Mouse (Mus musculus): ENCODE data around the gene Atg16l2. TPM values are rescaled to one million over a fixed set of nuclear protein-coding genes. Genes with fewer than 3 reads are reported as not detected.

Atg16l2 gene
- total RNA-seq, 2 experiments from 2014 or later = 5.9 to 8.4 TPM

- ATAC-seq (replicated peaks; ENCODE audit: low FRiP score, poor library complexity, severe bottlenecking) = no peak
Measured at GRCm38 (mm10) chr7:101296252-101297022, 5.6 kb downstream of the Atg16l2 start.

- ATAC-seq (replicated peaks; ENCODE audit: low FRiP score, poor library complexity, severe bottlenecking) = no peak
Measured at GRCm38 (mm10) chr7:101295438-101295837, 6.6 kb downstream of the Atg16l2 start.

GRCm38 (mm10) chr7:101293611-101294010 lies 8.4 kb downstream of the Atg16l2 start:
- no peak for ATAC-seq (replicated peaks; ENCODE audit: low FRiP score, poor library complexity, severe bottlenecking)

- no peak for ATAC-seq (replicated peaks; ENCODE audit: low FRiP score, poor library complexity, severe bottlenecking)
Measured at GRCm38 (mm10) chr7:101293138-101293537, 8.9 kb downstream of the Atg16l2 start.

- no peak for ATAC-seq (replicated peaks; ENCODE audit: low FRiP score, poor library complexity, severe bottlenecking)
Measured at GRCm38 (mm10) chr7:101292696-101293095, 9.4 kb downstream of the Atg16l2 start.

GRCm38 (mm10) chr7:101292086-101292485 lies 10.0 kb downstream of the Atg16l2 start:
- ATAC-seq (replicated peaks; ENCODE audit: low FRiP score, poor library complexity, severe bottlenecking) = no peak

GRCm38 (mm10) chr7:101291641-101292040 lies 10.4 kb downstream of the Atg16l2 start:
- ATAC-seq (replicated peaks; ENCODE audit: low FRiP score, poor library complexity, severe bottlenecking) = no peak

- ATAC-seq (replicated peaks; ENCODE audit: low FRiP score, poor library complexity, severe bottlenecking) = no peak
Measured at GRCm38 (mm10) chr7:101291211-101291610, 10.8 kb downstream of the Atg16l2 start.

GRCm38 (mm10) chr7:101290401-101290800 lies 11.7 kb downstream of the Atg16l2 start:
- ATAC-seq (replicated peaks; ENCODE audit: low FRiP score, poor library complexity, severe bottlenecking) = no peak

- ATAC-seq (replicated peaks; ENCODE audit: low FRiP score, poor library complexity, severe bottlenecking) = peak; percentile 73
Measured at GRCm38 (mm10) chr7:101288436-101288835, 13.6 kb downstream of the Atg16l2 start.

GRCm38 (mm10) chr7:101287820-101288219 lies 14.2 kb downstream of the Atg16l2 start:
- no peak for ATAC-seq (replicated peaks; ENCODE audit: low FRiP score, poor library complexity, severe bottlenecking)

- no peak for ATAC-seq (replicated peaks; ENCODE audit: low FRiP score, poor library complexity, severe bottlenecking)
Measured at GRCm38 (mm10) chr7:101286891-101287290, 15.2 kb downstream of the Atg16l2 start.

GRCm38 (mm10) chr7:101284504-101284903 lies 17.5 kb downstream of the Atg16l2 start:
- ATAC-seq (replicated peaks; ENCODE audit: low FRiP score, poor library complexity, severe bottlenecking) = no peak

GRCm38 (mm10) chr7:101282721-101283120 lies 19.3 kb downstream of the Atg16l2 start:
- ATAC-seq (replicated peaks; ENCODE audit: low FRiP score, poor library complexity, severe bottlenecking) = no peak

GRCm38 (mm10) chr7:101272466-101273160 lies 29.4 kb downstream of the Atg16l2 start:
- no peak for ATAC-seq (replicated peaks; ENCODE audit: low FRiP score, poor library complexity, severe bottlenecking)

- ATAC-seq (replicated peaks; ENCODE audit: low FRiP score, poor library complexity, severe bottlenecking) = no peak
Measured at GRCm38 (mm10) chr7:101271602-101272001, 30.4 kb downstream of the Atg16l2 start.

GRCm38 (mm10) chr7:101267457-101268259 lies 34.4 kb downstream of the Atg16l2 start:
- ATAC-seq (replicated peaks; ENCODE audit: low FRiP score, poor library complexity, severe bottlenecking) = no peak

- no peak for ATAC-seq (replicated peaks; ENCODE audit: low FRiP score, poor library complexity, severe bottlenecking)
Measured at GRCm38 (mm10) chr7:101263511-101263910, 38.5 kb downstream of the Atg16l2 start.

- no peak for ATAC-seq (replicated peaks; ENCODE audit: low FRiP score, poor library complexity, severe bottlenecking)
Measured at GRCm38 (mm10) chr7:101261941-101262546, 40.0 kb downstream of the Atg16l2 start.

- no peak for ATAC-seq (replicated peaks; ENCODE audit: low FRiP score, poor library complexity, severe bottlenecking)
Measured at GRCm38 (mm10) chr7:101258482-101258881, 43.6 kb downstream of the Atg16l2 start.

All from erythroid progenitor cell, adult 5-6 weeks (primary cell).